Mouse (Mus musculus) layer of hippocampus, adult 9-10 months (tissue): ENCODE measurements around the gene H2-M10.1.
"Not testable (repeated sequence)": the region's sequence is repeated elsewhere in the genome, so short reads cannot be mapped to it uniquely, and the experiment has no call there.

Source experiments
- DNase-seq: peaks from one replicate; pipeline ENCODE4 v3.0.0; 2022; ENCODE audit warnings: low spot score

The H2-M10.1 gene

DNA sequence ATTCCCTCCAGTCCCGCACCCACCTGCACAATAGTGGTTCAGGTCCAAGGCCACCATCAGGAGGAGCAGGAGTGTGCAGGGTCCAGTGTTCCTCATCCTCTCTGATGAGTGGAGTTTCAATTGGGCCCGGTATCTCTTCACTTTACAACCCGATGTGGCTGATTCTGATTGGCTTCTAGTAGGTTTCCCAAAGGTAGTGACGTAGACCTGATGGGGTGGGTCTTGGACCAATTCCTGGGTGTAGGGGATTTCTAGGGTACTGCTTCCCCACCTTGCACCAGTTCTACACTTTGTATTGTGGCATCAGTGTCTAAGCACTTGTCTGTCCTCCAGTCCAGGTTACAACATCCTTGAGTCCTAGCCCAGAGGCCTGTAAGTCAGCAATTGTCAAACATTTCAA lies at the start of gene H2-M10.1:
H2-M10.1 (minus strand) TSS at position 101 of the 400 bp plus-strand sequence.
- DNase-seq, result no peak

DNA sequence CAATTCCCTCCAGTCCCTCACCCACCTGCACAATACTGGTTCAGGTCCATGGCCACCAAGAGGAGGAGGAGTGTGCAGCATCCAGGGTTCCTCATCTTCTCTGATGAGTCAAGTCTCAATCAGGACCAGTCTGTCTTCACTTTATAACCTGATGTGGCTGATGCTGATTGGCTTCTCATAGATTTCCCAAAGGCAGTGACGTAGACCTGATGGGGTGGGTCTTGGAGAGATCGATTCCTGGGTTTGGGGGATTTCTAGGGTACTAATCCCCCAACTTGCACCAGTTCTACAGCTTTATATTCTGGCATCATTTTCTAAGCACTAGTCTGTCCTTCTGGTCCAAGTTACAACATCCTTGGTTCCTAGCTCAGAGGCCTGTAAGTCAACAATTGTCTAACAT lies 42.4 kb upstream of the H2-M10.1 start, which contains the start of gene H2-M10.3:
H2-M10.3 (minus strand) TSS at position 101 of the 400 bp plus-strand sequence.
- not testable (repeated sequence) for DNase-seq

DNA sequence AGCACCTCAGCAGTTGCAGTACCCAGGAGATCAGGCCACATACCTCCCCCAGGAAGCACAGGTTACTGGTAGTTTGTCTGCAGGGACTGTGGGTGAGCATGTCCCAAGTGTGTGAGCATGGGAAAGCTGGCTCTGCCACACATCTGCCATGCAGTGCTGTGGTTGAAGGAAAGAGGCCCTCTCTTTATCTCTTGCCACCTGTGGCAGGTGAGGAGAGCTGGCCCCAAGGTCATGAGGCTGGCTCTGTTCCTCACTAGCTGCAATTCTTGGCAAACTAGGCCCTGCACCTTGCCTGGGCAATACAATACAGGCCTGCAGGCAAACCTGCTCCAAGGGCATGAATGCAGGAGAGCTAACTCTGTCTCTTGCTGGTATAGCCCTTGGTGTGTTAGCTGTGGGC lies 36.4 kb upstream of the H2-M10.1 start:
- not testable (repeated sequence) for DNase-seq

- DNase-seq, result peak; percentile 46
Measured at GRCm38 (mm10) chr17:36357512-36357911, 31.6 kb upstream of the H2-M10.1 start.

DNA sequence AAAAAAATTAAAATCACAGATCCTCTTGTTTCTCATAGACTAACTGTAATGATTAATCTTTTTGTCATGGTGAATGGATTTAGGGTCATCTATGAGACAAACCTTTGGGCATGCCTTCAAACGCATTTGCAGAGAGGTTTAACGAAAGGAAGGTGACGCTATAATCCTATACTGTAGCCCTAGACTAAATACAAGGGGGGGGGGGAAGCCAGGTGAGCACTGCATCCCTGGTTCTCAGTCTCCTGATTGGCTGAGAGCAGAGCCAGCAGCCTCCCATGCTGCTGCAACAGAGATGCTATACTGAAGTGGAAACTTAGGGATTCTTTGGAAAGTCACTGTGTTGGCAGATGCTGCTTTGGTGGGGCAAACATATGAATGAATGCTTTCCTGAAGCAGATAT lies 29.8 kb upstream of the H2-M10.1 start:
- no peak for DNase-seq

DNA sequence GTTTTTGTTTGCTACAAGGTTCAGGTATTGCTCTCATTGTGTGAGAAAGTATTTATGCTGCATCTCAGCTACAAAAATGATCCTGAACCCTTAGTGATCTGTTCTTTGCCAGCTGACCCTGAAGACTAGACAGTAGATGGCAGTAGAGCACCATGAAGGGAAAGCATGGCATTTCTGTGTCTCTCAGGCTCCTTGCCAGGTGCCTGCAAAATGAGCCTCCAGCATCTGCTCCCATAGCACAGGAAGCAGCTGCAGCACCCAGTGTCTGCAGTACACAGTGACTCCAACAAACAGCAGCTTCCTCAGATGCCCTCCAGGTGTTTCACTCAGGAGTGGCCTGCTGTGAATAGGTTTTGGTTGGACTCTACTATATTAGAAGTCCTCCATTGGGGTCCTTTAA lies 29.4 kb upstream of the H2-M10.1 start:
- DNase-seq, result peak; percentile 73

- DNase-seq, result no peak
Measured at GRCm38 (mm10) chr17:36315689-36316253, 10.2 kb downstream of the H2-M10.1 start.

DNA sequence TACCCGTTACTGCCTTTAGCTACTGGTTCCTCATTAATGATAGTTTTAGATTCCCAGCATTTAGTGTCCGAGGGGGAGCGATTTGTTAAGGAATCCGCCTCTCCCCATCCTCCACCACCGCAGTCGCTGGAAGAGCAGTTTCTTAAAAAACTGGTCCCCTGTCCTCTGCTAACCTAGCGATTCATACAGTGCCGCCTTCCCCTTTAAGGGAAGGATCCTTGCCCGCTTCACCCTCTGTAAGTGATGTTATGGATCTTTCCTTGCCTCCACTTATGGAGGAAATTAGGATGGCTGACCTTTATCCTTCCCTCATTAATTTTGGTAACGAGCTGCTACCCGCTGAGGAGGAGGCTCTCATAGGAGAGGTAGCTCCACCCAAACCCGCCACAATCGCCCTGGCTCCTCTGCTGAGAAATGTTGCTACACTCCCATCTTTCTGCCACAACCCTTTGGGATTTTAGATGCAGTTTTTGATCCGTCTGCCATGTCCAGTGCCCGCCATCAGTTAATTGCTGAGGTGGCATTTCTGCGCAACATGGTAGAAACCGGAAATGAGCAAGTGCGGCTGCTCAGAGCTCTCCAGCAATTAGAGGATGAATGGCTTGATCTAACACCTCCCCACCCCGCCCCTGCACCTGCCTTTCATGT lies 10.8 kb downstream of the H2-M10.1 start:
- peak; percentile 57 for DNase-seq

DNA sequence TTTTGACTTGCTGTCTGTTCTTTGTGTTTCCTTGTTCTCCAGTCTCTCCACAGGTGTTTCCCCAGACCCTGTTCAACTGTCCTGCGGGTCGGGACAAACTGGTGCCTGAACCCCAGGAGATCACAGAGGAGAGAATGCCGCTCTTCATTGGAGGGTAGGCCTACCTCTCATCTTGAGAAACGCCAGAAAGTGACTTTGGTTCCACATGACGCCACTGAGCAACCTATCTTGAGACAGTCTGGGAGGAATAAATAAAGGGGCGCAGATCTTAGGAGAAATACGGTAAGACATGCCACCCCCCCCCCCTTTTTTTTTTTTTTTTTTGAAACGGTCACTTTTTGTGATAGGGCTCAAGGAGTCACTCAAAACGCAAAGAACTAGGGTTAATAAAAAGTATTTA lies 11.4 kb downstream of the H2-M10.1 start:
- DNase-seq, result no peak

DNA sequence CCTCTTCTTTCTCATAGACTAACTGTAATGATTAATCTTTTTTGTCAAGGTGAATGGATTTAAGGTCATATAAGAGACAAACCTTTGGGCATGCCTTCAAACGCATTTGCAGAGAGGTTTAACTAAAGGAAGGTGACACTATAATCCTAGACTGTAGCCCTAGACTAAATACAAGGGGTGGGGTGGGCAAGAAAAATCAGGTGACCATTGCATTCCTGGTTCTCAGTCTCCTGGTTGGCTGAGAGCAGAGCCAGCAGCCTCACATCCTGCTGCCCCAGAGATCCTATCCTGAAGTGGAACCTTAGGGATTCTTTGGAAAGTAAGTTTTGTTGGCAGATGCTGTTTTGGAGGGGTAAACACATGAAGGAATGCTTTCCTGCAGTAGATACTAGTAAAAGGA lies 16.7 kb downstream of the H2-M10.1 start:
- no peak for DNase-seq

DNA sequence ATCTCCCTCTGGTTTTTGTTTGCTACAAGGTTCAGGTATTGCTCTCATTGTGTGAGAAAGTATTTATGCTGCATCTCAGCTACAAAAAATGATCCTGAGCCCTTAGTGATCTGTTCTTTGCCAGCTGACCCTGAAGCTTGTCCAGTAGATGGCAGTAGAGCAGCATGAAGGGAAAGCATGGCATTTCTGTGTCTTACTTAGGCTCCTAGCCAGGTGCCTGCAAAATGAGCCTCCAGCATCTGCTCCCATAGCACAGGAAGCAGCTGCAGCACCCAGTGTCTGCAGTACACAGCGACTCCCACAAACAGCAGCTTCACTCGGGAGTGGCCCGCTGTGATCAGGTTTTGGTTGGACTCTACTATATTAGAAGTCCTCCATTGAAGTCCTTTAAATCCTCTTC lies 17.1 kb downstream of the H2-M10.1 start:
- DNase-seq, result peak; percentile 72

DNA sequence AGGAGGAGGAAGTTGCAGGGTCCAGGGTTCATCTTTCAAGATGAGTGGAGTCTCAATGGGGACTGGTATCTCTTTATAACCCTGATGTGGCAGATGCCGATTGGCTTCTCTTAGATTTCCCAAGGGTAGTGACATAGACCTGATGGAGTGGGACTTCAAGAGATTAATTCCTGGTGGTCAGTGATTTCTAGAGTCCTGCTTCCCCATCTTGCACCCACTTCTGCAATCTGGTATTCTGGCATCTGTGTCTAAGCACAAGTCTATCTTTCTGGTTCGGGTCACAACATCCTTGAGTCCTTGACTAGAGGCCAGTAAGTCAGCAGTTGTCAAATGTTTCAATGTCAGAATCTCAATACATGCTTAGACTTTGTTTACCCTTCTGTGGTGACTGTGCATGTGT lies 39.6 kb downstream of the H2-M10.1 start, which contains the start of gene H2-M10.2:
H2-M10.2 (minus strand) TSS at position 101 of the 400 bp plus-strand sequence.
- no peak for DNase-seq

DNA sequence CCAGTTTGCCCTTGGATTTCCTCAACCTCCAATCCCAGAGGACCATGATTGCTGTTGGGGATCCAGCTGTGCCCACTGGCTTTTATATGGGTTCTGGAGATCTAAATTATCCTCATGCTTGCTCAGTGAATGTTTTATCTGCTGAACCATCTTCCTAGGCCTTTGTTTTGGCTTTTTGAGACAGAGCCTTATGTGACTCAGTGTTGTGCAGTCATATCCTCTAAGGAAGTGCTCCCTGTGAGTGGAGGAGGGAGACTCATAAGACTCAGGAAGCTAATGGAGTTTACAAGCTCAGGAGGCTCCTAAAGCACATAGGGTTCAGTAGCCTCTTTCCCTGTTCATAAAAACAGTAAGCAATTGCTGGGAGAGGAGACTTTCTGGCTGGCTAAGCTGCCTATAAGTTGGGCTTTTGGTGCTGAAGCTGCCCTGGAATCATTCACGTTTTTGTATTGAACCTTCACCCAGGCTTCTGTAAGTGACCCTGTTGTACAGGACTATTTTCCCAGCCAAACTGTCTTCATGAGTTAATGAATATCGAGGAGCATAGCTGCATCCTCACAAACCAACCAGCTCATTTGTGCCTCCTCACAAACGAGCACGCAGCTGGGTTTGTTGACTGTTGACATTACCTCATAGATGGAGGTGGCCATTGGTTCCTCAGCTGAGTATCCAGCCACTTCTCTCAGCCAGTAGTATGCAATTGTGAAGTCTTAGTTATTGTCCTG lies 44.3 kb downstream of the H2-M10.1 start:
- DNase-seq, result no peak

DNA sequence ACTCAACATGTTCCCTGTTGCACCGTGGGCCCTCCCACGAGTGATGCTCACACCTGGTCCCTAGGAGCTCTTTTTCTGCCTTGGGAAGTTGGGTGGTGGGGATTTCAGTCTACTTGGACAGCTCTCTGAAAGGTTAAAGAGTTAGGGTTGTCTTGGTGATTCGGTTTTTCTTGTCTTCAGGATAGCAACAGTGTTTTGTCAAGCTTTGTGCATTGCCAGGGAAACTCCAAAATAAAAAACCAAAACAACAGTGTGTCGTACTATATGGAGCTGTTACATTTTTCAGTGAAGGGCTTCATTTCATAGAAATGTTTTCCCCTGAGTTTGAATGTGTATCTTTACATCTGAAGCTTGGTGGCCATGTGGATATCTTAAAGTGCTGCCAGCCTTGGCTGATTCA lies 51.2 kb downstream of the H2-M10.1 start:
- DNase-seq, result no peak

DNA sequence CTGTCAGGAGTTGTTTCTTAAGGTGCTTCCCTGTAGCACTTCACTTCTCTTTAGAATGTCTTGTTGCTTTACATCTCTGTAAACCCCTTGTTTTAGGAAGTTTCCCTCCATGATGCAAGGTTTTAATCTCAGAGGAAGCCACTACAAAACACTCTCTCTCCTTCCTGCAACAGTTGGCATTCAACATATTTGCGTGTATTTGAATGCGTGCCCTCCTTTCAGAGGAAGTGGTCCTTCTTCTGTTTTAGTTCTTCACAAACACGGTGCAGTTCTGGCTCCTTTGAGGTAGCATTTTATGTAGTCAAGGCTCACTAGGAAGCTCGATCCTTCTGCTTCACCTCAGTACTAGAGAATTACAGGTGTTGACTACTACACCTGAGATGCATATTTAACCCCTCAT lies 52.2 kb downstream of the H2-M10.1 start:
- DNase-seq, result no peak
